Mouse (Mus musculus): ENCODE results near the gene Bsn. TPM values are rescaled to one million over a fixed set of nuclear protein-coding genes. Genes with fewer than 3 reads are reported as not detected.

Gene Bsn
- polyA plus RNA-seq, 1 experiment from 2014 or later, result 1.2 TPM

DNA sequence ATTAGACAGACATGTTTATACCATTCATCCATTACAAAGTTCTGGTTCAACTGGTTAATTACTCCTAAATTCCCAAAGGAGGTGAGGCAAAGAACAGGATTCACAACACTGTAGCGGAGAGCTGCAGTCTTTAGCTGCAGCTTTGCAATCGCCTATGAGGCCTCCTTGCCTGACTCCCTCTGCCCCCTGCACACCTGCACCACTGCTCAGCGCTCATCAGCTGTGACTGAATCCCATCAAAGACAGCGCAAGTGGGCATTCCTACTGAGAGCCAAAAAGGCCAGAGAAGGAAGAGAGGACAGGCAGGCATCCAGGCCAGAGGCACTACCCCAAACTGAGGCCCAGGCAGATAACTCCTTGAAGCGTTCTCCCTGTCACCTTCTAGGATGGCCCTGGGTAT is 42.6 kb downstream of the Bsn start:
- no peaks in the 10 kb centered on the region for H3K36me3 ChIP-seq
- H3K4me2 ChIP-seq, result no peak overlapping the region
- 0 out of 2 replicates have a peak overlapping the region, but pooled peaks have one; percentile 4 for H3K9ac ChIP-seq (replicated peaks)
- no peaks in the 10 kb centered on the region for H3K4me1 ChIP-seq (replicated peaks)
- H3K27ac ChIP-seq, result no peak overlapping the region
- H3K9me3 ChIP-seq, result peaks cover 11% of the 10 kb centered on the region; the same call in 1 of the 2 replicates
- no peak overlapping the region for H3K4me3 ChIP-seq (replicated peaks)
- ATAC-seq (ENCODE audit: insufficient number of reproducible peaks, insufficient read depth, low FRiP score, low TSS enrichment, low read depth), result no peak
- 73% methylated on average over 5 of the region's 5 CpGs for WGBS
- H3K27me3 ChIP-seq, result no peaks in the 10 kb centered on the region

DNA sequence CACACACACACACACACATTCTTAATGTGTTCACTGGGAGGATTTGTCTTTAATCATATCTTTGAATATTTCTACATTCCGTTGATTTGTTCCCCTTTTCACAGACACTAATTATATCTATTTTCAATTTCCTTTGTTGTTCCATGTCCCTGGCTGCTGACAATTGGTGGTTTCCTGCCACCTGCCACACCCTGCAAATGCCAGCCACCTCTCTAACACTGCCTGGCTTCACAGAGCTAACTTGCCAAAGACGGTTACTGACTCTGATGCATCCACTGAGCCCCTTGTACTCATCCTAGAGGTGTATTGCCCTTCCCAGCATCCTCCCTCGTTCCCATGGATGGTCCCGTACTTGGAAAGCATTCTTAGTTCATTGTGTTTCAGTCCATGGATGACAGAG is 43.7 kb downstream of the Bsn start:
- Histone ChIP-seq H3K4me2 (no peak overlapping the region), H3K36me3 (no peaks in the 10 kb centered on the region), H3K4me3 (replicated peaks) (no peak overlapping the region), H3K9ac (replicated peaks) (no peak overlapping the region), H3K27ac (no peak overlapping the region), H3K9me3 (peaks cover 8% of the 10 kb centered on the region; the same call in 1 of the 2 replicates), H3K27me3 (no peaks in the 10 kb centered on the region), H3K4me1 (replicated peaks) (no peaks in the 10 kb centered on the region)
- no peak for ATAC-seq (ENCODE audit: insufficient number of reproducible peaks, insufficient read depth, low FRiP score, low TSS enrichment, low read depth)
- 84% methylated on average over 4 of the region's 4 CpGs for WGBS

DNA sequence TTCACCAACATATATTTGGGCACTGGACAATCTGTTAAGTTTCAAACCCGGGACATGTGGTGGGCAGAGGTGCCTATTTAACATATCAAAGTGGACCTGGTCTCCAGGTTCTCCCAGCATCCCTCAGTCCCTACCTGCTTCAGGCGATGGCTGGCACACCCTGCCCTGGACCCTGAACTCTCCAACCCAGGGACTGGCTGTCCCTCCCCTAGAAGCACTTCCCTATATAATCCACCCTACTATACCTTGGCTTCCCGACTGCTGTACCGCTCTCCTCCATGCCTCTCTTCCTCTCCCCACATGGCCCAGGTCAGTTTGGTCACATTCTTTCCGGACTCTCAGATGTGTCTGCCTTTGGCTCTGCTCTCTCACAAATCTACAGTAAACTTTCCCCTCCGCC is 44.4 kb downstream of the Bsn start:
- WGBS, result 69% methylated on average over 6 of the region's 6 CpGs
- no peak overlapping the region for H3K4me3 ChIP-seq (replicated peaks)
- H3K27me3 ChIP-seq, result no peaks in the 10 kb centered on the region
- H3K9me3 ChIP-seq, result 0 out of 2 replicates have a peak, but pooled peaks cover 4% of the 10 kb centered on the region
- ATAC-seq (ENCODE audit: insufficient number of reproducible peaks, insufficient read depth, low FRiP score, low TSS enrichment, low read depth), result no peak
- no peaks in the 10 kb centered on the region for H3K36me3 ChIP-seq
- no peak overlapping the region for H3K4me2 ChIP-seq
- no peak overlapping the region for H3K27ac ChIP-seq
- H3K9ac ChIP-seq (replicated peaks), result no peak overlapping the region
- H3K4me1 ChIP-seq (replicated peaks), result no peaks in the 10 kb centered on the region

DNA sequence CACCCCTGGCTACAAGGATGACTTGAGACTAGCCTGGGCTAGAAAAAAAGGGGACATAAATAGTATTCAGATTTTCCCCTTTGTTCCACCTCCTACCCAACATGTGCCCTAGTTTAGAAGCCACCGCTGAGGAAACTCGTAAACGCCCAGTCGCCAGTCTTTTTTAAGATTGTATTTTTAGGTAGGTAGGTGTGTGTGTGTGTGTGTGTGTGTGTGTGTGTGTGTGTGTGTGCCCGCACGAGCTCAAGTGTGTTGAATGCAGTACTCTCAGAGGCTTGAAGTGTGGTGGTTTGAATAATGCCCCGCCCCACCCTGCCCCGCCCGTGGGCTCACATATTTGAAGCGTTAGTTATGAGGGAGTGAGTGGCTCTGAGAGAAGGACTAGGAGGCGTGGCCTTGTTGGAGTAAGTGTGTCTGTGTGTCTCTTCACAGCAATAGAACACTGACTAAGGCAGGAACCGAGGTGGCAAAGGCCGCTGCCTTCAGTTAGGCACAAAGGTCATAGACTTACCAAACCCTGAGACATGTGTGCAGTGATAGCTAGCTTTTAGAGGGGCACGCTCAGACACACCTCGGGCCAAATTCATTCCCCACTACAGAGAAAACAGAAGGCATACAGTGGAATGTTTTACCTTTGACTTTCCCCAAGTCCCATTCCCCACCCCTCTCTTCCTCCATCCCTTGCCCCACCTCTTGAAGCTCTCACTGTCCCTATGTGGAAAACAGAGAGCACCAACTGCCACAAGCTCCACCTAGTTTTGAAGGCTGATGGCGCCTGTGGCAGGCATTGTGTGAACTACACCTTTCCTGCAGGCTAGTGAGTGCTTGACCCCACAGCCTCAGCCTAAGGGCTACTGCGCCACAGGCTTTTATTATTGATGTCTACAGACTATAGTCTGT is 45.6 kb downstream of the Bsn start:
- Histone ChIP-seq H3K27ac (no peak overlapping the region), H3K4me2 (no peak overlapping the region), H3K4me3 (replicated peaks) (no peak overlapping the region), H3K27me3 (no peaks in the 10 kb centered on the region), H3K9me3 (0 out of 2 replicates have a peak, but pooled peaks cover 4% of the 10 kb centered on the region), H3K36me3 (no peaks in the 10 kb centered on the region), H3K9ac (replicated peaks) (no peak overlapping the region), H3K4me1 (replicated peaks) (no peaks in the 10 kb centered on the region)
- WGBS, result 69% methylated on average over 15 of the region's 17 CpGs
- no peak for ATAC-seq (ENCODE audit: insufficient number of reproducible peaks, insufficient read depth, low FRiP score, low TSS enrichment, low read depth)

DNA sequence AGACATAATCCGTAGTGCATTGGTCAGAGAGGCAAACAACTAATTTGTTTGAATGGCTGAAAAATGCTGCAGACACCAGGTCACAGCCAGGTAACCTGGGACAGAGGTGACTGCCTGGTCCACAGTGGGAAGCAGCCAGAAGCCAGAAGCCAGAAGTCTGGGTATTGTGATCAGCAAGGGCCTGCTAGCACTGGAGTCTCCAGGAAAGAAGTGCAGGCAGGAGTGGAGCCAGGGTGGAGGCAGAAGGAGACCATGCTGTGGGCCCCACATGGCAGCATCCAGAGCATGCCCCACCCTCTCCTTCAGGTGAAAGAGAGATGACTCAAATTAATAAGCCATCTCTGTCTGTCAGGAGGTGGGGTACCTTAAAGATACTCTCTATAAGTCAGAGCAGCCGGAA is 46.7 kb downstream of the Bsn start:
- no peak overlapping the region for H3K27ac ChIP-seq
- H3K9me3 ChIP-seq, result 0 out of 2 replicates have a peak, but pooled peaks cover 4% of the 10 kb centered on the region
- no peak for ATAC-seq (ENCODE audit: insufficient number of reproducible peaks, insufficient read depth, low FRiP score, low TSS enrichment, low read depth)
- H3K27me3 ChIP-seq, result no peaks in the 10 kb centered on the region
- H3K36me3 ChIP-seq, result no peaks in the 10 kb centered on the region
- 82% methylated on average over 2 of the region's 2 CpGs for WGBS
- no peak overlapping the region for H3K9ac ChIP-seq (replicated peaks)
- no peak overlapping the region for H3K4me3 ChIP-seq (replicated peaks)
- no peaks in the 10 kb centered on the region for H3K4me1 ChIP-seq (replicated peaks)
- no peak overlapping the region for H3K4me2 ChIP-seq

DNA sequence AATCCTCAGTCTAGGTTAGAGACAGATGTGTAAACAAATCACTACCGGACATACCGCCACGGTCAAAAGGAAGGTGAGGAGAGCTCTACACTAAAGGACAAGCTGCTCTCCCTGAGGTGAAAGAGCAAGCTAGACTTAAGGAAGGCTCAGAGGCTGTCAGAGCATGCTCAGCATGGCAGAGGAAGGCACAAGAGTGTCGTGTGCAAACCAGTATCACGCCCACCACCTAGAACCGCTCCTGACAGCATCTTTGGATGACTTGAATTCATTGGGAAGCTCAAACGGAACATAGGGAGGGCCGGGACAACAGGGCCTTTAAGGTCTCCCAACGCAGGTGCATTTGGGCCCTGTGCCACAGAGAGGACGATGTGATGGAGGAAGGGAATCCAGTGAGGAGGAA is 48.8 kb downstream of the Bsn start:
- Histone ChIP-seq H3K27ac (no peak overlapping the region), H3K4me3 (replicated peaks) (no peak overlapping the region), H3K9ac (replicated peaks) (no peak overlapping the region), H3K27me3 (0 out of 2 replicates have a peak, but pooled peaks cover 3% of the 10 kb centered on the region), H3K4me1 (replicated peaks) (peaks cover 12% of the 10 kb centered on the region), H3K9me3 (0 out of 2 replicates have a peak, but pooled peaks cover 4% of the 10 kb centered on the region), H3K36me3 (no peaks in the 10 kb centered on the region), H3K4me2 (no peak overlapping the region)
- ATAC-seq (ENCODE audit: insufficient number of reproducible peaks, insufficient read depth, low FRiP score, low TSS enrichment, low read depth), result no peak
- WGBS, result 92% methylated on average over 10 of the region's 10 CpGs

DNA sequence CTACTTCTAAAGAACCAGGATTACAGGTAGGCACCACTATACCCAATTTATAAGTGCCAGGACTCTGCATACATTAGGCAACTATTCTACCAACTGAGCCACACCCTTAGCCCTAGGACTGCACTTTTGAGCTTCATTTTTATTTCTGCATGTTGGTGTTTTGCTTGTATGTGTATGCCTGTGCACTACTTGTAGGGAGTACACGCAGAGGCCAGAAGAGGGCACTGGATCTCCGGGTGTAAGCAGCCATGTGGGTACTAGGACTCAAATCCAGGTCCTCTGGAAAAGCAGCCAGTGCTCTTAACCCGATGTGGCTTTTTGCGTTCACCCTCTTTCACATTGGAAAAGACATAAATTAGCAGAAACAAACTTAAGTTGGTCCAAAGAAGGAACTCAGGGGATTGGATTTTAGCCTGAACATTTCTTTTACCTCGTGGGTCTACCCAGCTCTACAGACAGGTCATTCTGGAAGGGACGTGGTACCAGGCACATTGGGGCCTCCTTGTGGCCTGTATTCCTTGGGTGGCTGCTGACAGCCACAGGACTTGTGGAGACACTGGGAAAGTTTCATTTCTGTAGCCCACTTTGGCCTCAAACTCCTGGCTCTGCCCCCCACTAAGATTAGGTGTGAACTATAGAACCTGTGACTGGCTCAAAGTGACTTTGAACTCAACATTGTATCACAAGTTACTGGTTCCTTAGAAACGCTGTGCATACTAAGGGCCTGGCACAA is 50.1 kb downstream of the Bsn start:
- Histone ChIP-seq H3K36me3 (no peaks in the 10 kb centered on the region), H3K27ac (no peak overlapping the region), H3K9me3 (0 out of 2 replicates have a peak, but pooled peaks cover 4% of the 10 kb centered on the region), H3K4me1 (replicated peaks) (peaks cover 12% of the 10 kb centered on the region), H3K27me3 (0 out of 2 replicates have a peak, but pooled peaks cover 3% of the 10 kb centered on the region), H3K4me3 (replicated peaks) (no peak overlapping the region), H3K9ac (replicated peaks) (no peak overlapping the region), H3K4me2 (no peak overlapping the region)
- 77% methylated on average over 7 of the region's 7 CpGs for WGBS
- ATAC-seq (ENCODE audit: insufficient number of reproducible peaks, insufficient read depth, low FRiP score, low TSS enrichment, low read depth), result no peak

DNA sequence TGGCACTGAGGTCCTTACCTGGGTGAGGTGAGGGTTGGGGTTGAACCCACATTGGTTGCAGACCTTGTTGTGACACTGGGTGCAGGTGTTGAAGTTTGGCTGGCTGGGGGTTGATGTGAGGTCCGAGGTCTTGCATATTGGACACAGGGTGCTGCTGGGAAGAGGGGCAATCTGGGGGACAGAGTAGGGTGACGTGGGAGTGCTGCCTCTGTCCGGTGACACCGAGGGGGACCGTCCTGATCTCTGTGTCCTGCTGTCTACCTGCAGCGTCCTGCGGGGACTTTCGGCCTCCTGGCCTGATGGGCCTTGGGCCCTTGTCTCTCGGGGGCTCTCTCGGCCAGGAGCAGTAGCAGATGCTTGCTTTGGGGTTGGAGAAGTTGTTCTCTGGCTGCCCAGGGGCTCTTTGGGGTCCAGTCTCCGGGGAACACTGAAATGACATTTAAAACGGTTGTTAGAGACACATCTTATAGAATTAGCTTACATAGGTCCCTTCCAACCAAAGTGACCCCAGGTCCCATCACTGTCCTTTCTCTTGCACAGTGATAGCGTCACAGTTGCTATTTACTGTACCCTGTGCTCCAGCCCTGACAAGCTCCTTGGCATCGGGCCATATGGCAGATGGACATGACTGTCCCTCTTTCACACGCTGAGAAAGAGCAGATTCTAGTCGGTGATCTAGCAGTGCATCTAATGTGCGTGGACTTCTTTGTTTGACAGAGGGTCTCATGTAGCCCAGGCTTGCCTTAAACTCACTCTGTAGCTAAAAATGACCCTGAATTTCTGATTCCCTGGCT is 50.8 kb downstream of the Bsn start:
- no peak overlapping the region for H3K4me2 ChIP-seq
- H3K27me3 ChIP-seq, result 0 out of 2 replicates have a peak, but pooled peaks cover 3% of the 10 kb centered on the region
- H3K4me3 ChIP-seq (replicated peaks), result no peak overlapping the region
- 0 out of 2 replicates have a peak, but pooled peaks cover 4% of the 10 kb centered on the region for H3K9me3 ChIP-seq
- WGBS, result 88% methylated on average over 14 of the region's 17 CpGs
- no peaks in the 10 kb centered on the region for H3K36me3 ChIP-seq
- H3K9ac ChIP-seq (replicated peaks), result no peak overlapping the region
- no peak overlapping the region for H3K27ac ChIP-seq
- H3K4me1 ChIP-seq (replicated peaks), result peaks cover 12% of the 10 kb centered on the region
- no peak for ATAC-seq (ENCODE audit: insufficient number of reproducible peaks, insufficient read depth, low FRiP score, low TSS enrichment, low read depth)

DNA sequence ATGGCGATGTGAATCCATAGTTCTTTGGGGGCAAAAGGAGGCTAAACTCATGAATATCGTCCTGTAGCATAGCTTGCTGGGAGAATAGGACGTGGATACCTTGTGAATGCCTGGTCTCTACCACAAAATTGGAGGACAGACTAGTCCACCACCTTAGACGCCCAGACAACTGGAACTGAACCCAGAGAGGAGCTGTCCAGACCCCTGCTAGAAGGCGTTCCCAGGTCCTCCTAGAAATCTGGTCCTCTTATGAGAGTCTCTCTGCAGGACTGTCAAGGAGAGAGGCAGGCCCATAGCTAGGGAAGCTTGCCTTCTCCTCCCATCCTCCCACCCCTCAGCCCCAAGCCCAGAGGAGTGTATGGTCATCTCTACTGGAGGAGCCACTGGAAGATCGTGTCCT is 52.1 kb downstream of the Bsn start:
- H3K36me3 ChIP-seq, result no peaks in the 10 kb centered on the region
- no peak overlapping the region for H3K4me3 ChIP-seq (replicated peaks)
- H3K9ac ChIP-seq (replicated peaks), result no peak overlapping the region
- H3K4me1 ChIP-seq (replicated peaks), result peaks cover 12% of the 10 kb centered on the region
- 75% methylated on average over 6 of the region's 6 CpGs for WGBS
- 0 out of 2 replicates have a peak, but pooled peaks cover 3% of the 10 kb centered on the region for H3K27me3 ChIP-seq
- H3K4me2 ChIP-seq, result no peak overlapping the region
- no peak for ATAC-seq (ENCODE audit: insufficient number of reproducible peaks, insufficient read depth, low FRiP score, low TSS enrichment, low read depth)
- H3K9me3 ChIP-seq, result 0 out of 2 replicates have a peak, but pooled peaks cover 3% of the 10 kb centered on the region
- H3K27ac ChIP-seq, result no peak overlapping the region

DNA sequence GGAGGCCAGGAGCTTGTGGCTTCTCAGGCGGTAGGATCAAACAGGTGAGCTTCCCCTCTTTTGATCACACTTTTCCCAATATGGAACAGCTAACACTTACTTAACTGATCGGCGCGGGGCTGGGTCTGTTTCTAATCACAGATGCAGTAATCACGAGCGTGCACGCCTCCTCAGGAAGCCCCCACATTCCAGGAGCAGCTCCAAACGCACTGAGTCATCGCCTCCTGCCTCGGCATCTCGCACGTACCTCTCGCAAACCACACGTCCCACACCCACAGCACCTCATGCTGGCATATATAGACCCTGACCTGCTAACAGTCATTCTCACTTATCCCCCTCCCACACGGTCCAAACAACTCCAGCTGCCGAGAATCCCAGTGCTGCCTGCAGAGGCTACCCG is 52.7 kb downstream of the Bsn start:
- Histone ChIP-seq H3K4me1 (replicated peaks) (peaks cover 12% of the 10 kb centered on the region), H3K9me3 (no peaks in the 10 kb centered on the region), H3K9ac (replicated peaks) (no peak overlapping the region; the same call in 1 of the 2 replicates), H3K27ac (0 out of 2 replicates have a peak overlapping the region, but pooled peaks have one; percentile 20), H3K4me3 (replicated peaks) (no peak overlapping the region), H3K4me2 (peak overlapping the region; percentile 44), H3K36me3 (no peaks in the 10 kb centered on the region), H3K27me3 (0 out of 2 replicates have a peak, but pooled peaks cover 3% of the 10 kb centered on the region)
- WGBS, result 8% methylated on average over 17 of the region's 17 CpGs
- ATAC-seq (ENCODE audit: insufficient number of reproducible peaks, insufficient read depth, low FRiP score, low TSS enrichment, low read depth), result no peak
